ENCODE assay signal across 8 mouse cellular contexts in the genomic region with DNA sequence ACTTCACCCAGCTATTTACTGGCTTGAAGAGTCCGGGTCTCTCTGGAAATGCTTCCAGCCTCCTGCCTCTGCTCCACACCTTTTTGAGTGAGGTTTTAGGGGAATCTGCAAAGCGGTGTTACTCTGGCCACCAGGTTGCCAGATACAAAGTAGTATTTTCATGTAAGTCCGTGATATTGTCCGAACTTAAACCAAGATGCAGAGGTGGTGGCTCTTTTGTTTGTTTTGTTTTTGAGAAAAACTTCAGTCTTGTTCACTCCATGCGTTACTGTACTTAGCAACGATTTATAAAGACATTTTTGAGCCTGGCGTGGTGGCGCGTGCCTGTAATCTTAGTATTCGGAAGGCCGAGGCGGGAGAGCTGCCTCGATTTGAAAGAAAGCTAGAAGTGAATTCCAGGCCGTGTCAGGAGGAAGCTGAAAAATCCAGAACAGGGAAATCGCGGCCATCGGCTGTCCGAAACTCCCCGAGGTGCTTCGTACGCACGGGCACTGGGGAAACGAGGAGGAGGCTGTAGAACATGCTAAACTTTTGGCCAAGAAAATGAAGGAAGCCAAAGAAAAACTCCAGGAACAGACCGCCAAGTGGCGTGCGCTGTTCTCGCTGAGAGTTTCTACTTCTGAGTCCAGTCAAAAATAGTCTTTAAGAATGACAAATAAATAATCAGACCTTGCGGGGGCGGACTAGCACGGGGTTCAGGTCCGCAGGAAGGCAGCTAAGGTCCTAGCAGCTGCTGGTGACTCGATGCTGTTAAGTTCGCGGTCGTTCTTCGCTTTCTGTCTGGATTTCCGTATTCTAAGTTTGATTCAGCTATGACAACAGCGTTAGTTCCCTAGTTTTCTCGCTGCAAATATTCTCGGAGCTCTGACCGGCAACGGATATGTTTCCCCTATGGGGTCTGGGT. TPM values are rescaled to one million over a fixed set of nuclear protein-coding genes. Genes with fewer than 3 reads are reported as not detected.
A peak's percentile ranks its signal among the peaks of the same experiment; 100 is the strongest.
DNase-seq lines count a peak whose midpoint lies in the region; ATAC-seq and TF ChIP-seq lines count a peak whose summit lies in the region.

No protein-coding gene starts in this region.

- no peaks in the 10 kb centered on the region for H3K9me3 ChIP-seq in ES-Bruce4 (replicated peaks; ENCODE audit: control insufficient read depth, insufficient read depth, low read length, poor library complexity, severe bottlenecking)
- no peaks in the 10 kb centered on the region for H3K9me3 ChIP-seq in embryonic facial prominence, embryonic 11.5 days (replicated peaks; ENCODE audit: control insufficient read depth, low read length)
- no peaks in the 10 kb centered on the region for H3K9me3 ChIP-seq in hindbrain, embryonic 10.5 days
- H3K9me3 ChIP-seq in liver, embryonic 12.5 days (replicated peaks), result no peaks in the 10 kb centered on the region
- no peaks in the 10 kb centered on the region for H3K9me3 ChIP-seq in midbrain, postnatal 0 days (ENCODE audit: low read length)

- TF ChIP-seq CTCF in ES-Bruce4 (IDR thresholded peaks at IDR 0.05; ENCODE audit: low read depth, low read length), result no peak
- 0 out of 2 replicates have a peak, but pooled peaks have one; percentile 1 for TF ChIP-seq CTCF in midbrain, postnatal 0 days (IDR thresholded peaks at IDR 0.05)

- no peak for TF ChIP-seq EP300 in ES-Bruce4 (IDR thresholded peaks at IDR 0.05; ENCODE audit: insufficient read depth, low read depth, low read length)

- H3K4me3 ChIP-seq in ES-Bruce4 (ENCODE audit: low read depth, low read length), result peak overlapping the region; percentile 88
- H3K4me3 ChIP-seq in embryonic facial prominence, embryonic 11.5 days (ENCODE audit: low read depth, low read length), result peak overlapping the region; percentile 34
- peak overlapping the region; percentile 59 for H3K4me3 ChIP-seq in hindbrain, embryonic 10.5 days
- H3K4me3 ChIP-seq in liver, embryonic 12.5 days, result peak overlapping the region; percentile 69
- H3K4me3 ChIP-seq in midbrain, postnatal 0 days (ENCODE audit: low read depth, low read length), result peak overlapping the region; percentile 32

- no peaks in the 10 kb centered on the region for H3K36me3 ChIP-seq in ES-Bruce4 (ENCODE audit: control insufficient read depth, insufficient read depth, low read length, poor library complexity, severe bottlenecking)
- no peaks in the 10 kb centered on the region for H3K36me3 ChIP-seq in embryonic facial prominence, embryonic 11.5 days (replicated peaks; ENCODE audit: control insufficient read depth, insufficient read depth, low read depth, low read length)
- no peaks in the 10 kb centered on the region for H3K36me3 ChIP-seq in hindbrain, embryonic 10.5 days
- H3K36me3 ChIP-seq in liver, embryonic 12.5 days, result no peaks in the 10 kb centered on the region
- H3K36me3 ChIP-seq in midbrain, postnatal 0 days (ENCODE audit: insufficient read depth, low read length), result no peaks in the 10 kb centered on the region

- peak overlapping the region; percentile 66 for H3K4me2 ChIP-seq in embryonic facial prominence, embryonic 11.5 days (ENCODE audit: low read depth, low read length)
- peak overlapping the region; percentile 93 for H3K4me2 ChIP-seq in liver, embryonic 12.5 days
- peak overlapping the region; percentile 43 for H3K4me2 ChIP-seq in midbrain, postnatal 0 days (ENCODE audit: low read depth, low read length, poor library complexity, severe bottlenecking)

- no peak for TF ChIP-seq POLR2A in ES-Bruce4 (IDR thresholded peaks at IDR 0.05; ENCODE audit: insufficient read depth, low read length)

- peak overlapping the region; percentile 74 for H3K9ac ChIP-seq in ES-Bruce4 (ENCODE audit: low read depth, poor library complexity, severe bottlenecking)
- peak overlapping the region; percentile 53 for H3K9ac ChIP-seq in embryonic facial prominence, embryonic 11.5 days (replicated peaks; ENCODE audit: low read length)
- H3K9ac ChIP-seq in liver, embryonic 12.5 days, result peak overlapping the region; percentile 78
- 0 out of 2 replicates have a peak overlapping the region, but pooled peaks have one; percentile 19 for H3K9ac ChIP-seq in midbrain, postnatal 0 days (replicated peaks; ENCODE audit: low read length, poor library complexity, severe bottlenecking)

- H3K27ac ChIP-seq in ES-Bruce4 (ENCODE audit: insufficient read depth, low read length), result peak overlapping the region; percentile 34; the same call in 1 of the 2 replicates
- no peak overlapping the region for H3K27ac ChIP-seq in embryonic facial prominence, embryonic 11.5 days (replicated peaks; ENCODE audit: low read depth, low read length)
- peak overlapping the region; percentile 62 for H3K27ac ChIP-seq in hindbrain, embryonic 10.5 days
- peak overlapping the region; percentile 85 for H3K27ac ChIP-seq in liver, embryonic 12.5 days
- H3K27ac ChIP-seq in midbrain, postnatal 0 days (ENCODE audit: low read depth, low read length), result no peak overlapping the region; the same call in 1 of the 2 replicates

- DNase-seq in cerebellum, adult 8-10 months, result no peak
- peak; percentile 14 for DNase-seq in embryonic facial prominence, embryonic 11.5 days (ENCODE audit: low spot score)
- DNase-seq in hindbrain, embryonic 10.5 days (ENCODE audit: low spot score), result no peak
- DNase-seq in midbrain, postnatal 0 days (ENCODE audit: low spot score), result peak; percentile 24
- DNase-seq in retina, postnatal 1 day, result no peak

- WGBS in embryonic facial prominence, embryonic 11.5 days, result 1% methylated on average over 42 of the region's 42 CpGs
- WGBS in hindbrain, embryonic 10.5 days, result 1% methylated on average over 42 of the region's 42 CpGs
- under 1% methylated on average over 42 of the region's 42 CpGs for WGBS in liver, embryonic 12.5 days (ENCODE audit: insufficient replicate concordance)
- 2% methylated on average over 42 of the region's 42 CpGs for WGBS in midbrain, postnatal 0 days

- H3K4me1 ChIP-seq in ES-Bruce4 (ENCODE audit: control insufficient read depth, insufficient read depth, low read length), result no peaks in the 10 kb centered on the region
- peaks cover 4% of the 10 kb centered on the region for H3K4me1 ChIP-seq in embryonic facial prominence, embryonic 11.5 days (ENCODE audit: control insufficient read depth, insufficient read depth, low read length)
- H3K4me1 ChIP-seq in hindbrain, embryonic 10.5 days (replicated peaks), result peaks cover 45% of the 10 kb centered on the region
- H3K4me1 ChIP-seq in liver, embryonic 12.5 days, result peaks cover 42% of the 10 kb centered on the region
- 0 out of 2 replicates have a peak, but pooled peaks cover 3% of the 10 kb centered on the region for H3K4me1 ChIP-seq in midbrain, postnatal 0 days (ENCODE audit: insufficient read depth, low read length)

- ATAC-seq in cerebellum, adult (ENCODE audit: insufficient number of reproducible peaks, low FRiP score, low TSS enrichment), result 0 out of 2 replicates have a peak, but pooled peaks have one; percentile 6
- no peak; the same call in 1 of the 2 replicates for ATAC-seq in embryonic facial prominence, embryonic 11.5 days (replicated peaks; ENCODE audit: insufficient number of reproducible peaks, low FRiP score, low TSS enrichment, low read depth)
- peak; percentile 62 for ATAC-seq in liver, embryonic 12.5 days
- no peak for ATAC-seq in midbrain, postnatal 0 days (ENCODE audit: low FRiP score)

- H3K27me3 ChIP-seq in ES-Bruce4 (ENCODE audit: control insufficient read depth, insufficient read depth, low read length, poor library complexity, severe bottlenecking), result no peaks in the 10 kb centered on the region
- H3K27me3 ChIP-seq in embryonic facial prominence, embryonic 11.5 days (ENCODE audit: control insufficient read depth, insufficient read depth, low read length), result 0 out of 2 replicates have a peak, but pooled peaks cover 2% of the 10 kb centered on the region
- peaks cover 31% of the 10 kb centered on the region for H3K27me3 ChIP-seq in hindbrain, embryonic 10.5 days (ENCODE audit: insufficient read depth, poor library complexity, severe bottlenecking)
- H3K27me3 ChIP-seq in liver, embryonic 12.5 days (replicated peaks), result no peaks in the 10 kb centered on the region
- H3K27me3 ChIP-seq in midbrain, postnatal 0 days (ENCODE audit: insufficient read depth, low read length), result peaks cover 20% of the 10 kb centered on the region; the same call in 1 of the 2 replicates

RNA-seq across cellular contexts. Expression of gene Mok, which starts 3.7 kb away (rescaled TPM):
- polyA plus RNA-seq in ES-Bruce4 (2011; ENCODE audit: insufficient read depth, insufficient read length, low read depth, missing spikeins), result 33.4 and 35.8 TPM in 2 replicates
- polyA plus RNA-seq in embryonic facial prominence, embryonic 11.5 days (2014; fragmentation: Nextera tagmentation; extraction: Ambion mirVana), result 7.1 and 7.8 TPM in 2 replicates
- 10.5 and 14.2 TPM in 2 replicates for polyA plus RNA-seq in hindbrain, embryonic 10.5 days (2016; fragmentation: Nextera tagmentation; extraction: Ambion mirVana)
- polyA plus RNA-seq in liver, embryonic 12.5 days (2016; fragmentation: Nextera tagmentation; extraction: Ambion mirVana), result 0.51 and 0.63 TPM in 2 replicates
- total RNA-seq in midbrain, postnatal 0 days (2014; rRNA removed), result 10.7 and 23.7 TPM in 2 replicates
- polyA plus RNA-seq in midbrain, postnatal 0 days (2015; fragmentation: Nextera tagmentation; extraction: Ambion mirVana), result 17.0 and 18.9 TPM in 2 replicates

RNA-seq across cellular contexts. Expression of gene Zfp839, which starts 5.6 kb away (rescaled TPM):
- 11.2 and 12.6 TPM in 2 replicates for polyA plus RNA-seq in ES-Bruce4 (2011; ENCODE audit: insufficient read depth, insufficient read length, low read depth, missing spikeins)
- 2.2 and 3.3 TPM in 2 replicates for polyA plus RNA-seq in embryonic facial prominence, embryonic 11.5 days (2014; fragmentation: Nextera tagmentation; extraction: Ambion mirVana)
- 4.2 and 5.1 TPM in 2 replicates for polyA plus RNA-seq in hindbrain, embryonic 10.5 days (2016; fragmentation: Nextera tagmentation; extraction: Ambion mirVana)
- polyA plus RNA-seq in liver, embryonic 12.5 days (2016; fragmentation: Nextera tagmentation; extraction: Ambion mirVana), result 3.2 and 4.0 TPM in 2 replicates
- 4.5 and 5.4 TPM in 2 replicates for total RNA-seq in midbrain, postnatal 0 days (2014; rRNA removed)
- 1.7 and 1.9 TPM in 2 replicates for polyA plus RNA-seq in midbrain, postnatal 0 days (2015; fragmentation: Nextera tagmentation; extraction: Ambion mirVana)

RNA-seq across cellular contexts. Expression of gene Cinp, which starts 44.5 kb away (rescaled TPM):
- polyA plus RNA-seq in ES-Bruce4 (2011; ENCODE audit: insufficient read depth, insufficient read length, low read depth, missing spikeins), result 76.3 and 77.6 TPM in 2 replicates
- 82.3 and 92.2 TPM in 2 replicates for polyA plus RNA-seq in embryonic facial prominence, embryonic 11.5 days (2014; fragmentation: Nextera tagmentation; extraction: Ambion mirVana)
- polyA plus RNA-seq in hindbrain, embryonic 10.5 days (2016; fragmentation: Nextera tagmentation; extraction: Ambion mirVana), result 82.0 and 92.8 TPM in 2 replicates
- 99.0 and 103 TPM in 2 replicates for polyA plus RNA-seq in liver, embryonic 12.5 days (2016; fragmentation: Nextera tagmentation; extraction: Ambion mirVana)
- total RNA-seq in midbrain, postnatal 0 days (2014; rRNA removed), result 105 and 153 TPM in 2 replicates
- polyA plus RNA-seq in midbrain, postnatal 0 days (2015; fragmentation: Nextera tagmentation; extraction: Ambion mirVana), result 91.3 and 99.0 TPM in 2 replicates

RNA-seq across cellular contexts. Expression of gene Tecpr2, which starts 44.6 kb away (rescaled TPM):
- 7.1 and 7.3 TPM in 2 replicates for polyA plus RNA-seq in ES-Bruce4 (2011; ENCODE audit: insufficient read depth, insufficient read length, low read depth, missing spikeins)
- 2.5 and 3.9 TPM in 2 replicates for polyA plus RNA-seq in embryonic facial prominence, embryonic 11.5 days (2014; fragmentation: Nextera tagmentation; extraction: Ambion mirVana)
- polyA plus RNA-seq in hindbrain, embryonic 10.5 days (2016; fragmentation: Nextera tagmentation; extraction: Ambion mirVana), result 6.5 and 7.0 TPM in 2 replicates
- polyA plus RNA-seq in liver, embryonic 12.5 days (2016; fragmentation: Nextera tagmentation; extraction: Ambion mirVana), result 3.4 and 3.6 TPM in 2 replicates
- total RNA-seq in midbrain, postnatal 0 days (2014; rRNA removed), result 22.9 and 23.6 TPM in 2 replicates
- 4.8 and 4.9 TPM in 2 replicates for polyA plus RNA-seq in midbrain, postnatal 0 days (2015; fragmentation: Nextera tagmentation; extraction: Ambion mirVana)

Comparison
In these comparisons a context has a peak if more than half of its experiments do, and no peak if none do; other contexts are left out.
1. ATAC-seq: peak in cerebellum, adult (single experiment) and liver, embryonic 12.5 days (single experiment); none in embryonic facial prominence, embryonic 11.5 days (single experiment) and midbrain, postnatal 0 days (single experiment).
2. DNase-seq: peak in embryonic facial prominence, embryonic 11.5 days (single experiment) and midbrain, postnatal 0 days (single experiment); none in cerebellum, adult 8-10 months (single experiment), hindbrain, embryonic 10.5 days (single experiment) and retina, postnatal 1 day (single experiment).
3. H3K27ac ChIP-seq: peak in ES-Bruce4 (single experiment), hindbrain, embryonic 10.5 days (single experiment) and liver, embryonic 12.5 days (single experiment); none in embryonic facial prominence, embryonic 11.5 days (single experiment) and midbrain, postnatal 0 days (single experiment).
4. H3K4me3 ChIP-seq: peak in every context shown above with its lines; median percentile 88 in ES-Bruce4; 69 in liver, embryonic 12.5 days; 59 in hindbrain, embryonic 10.5 days; 34 in embryonic facial prominence, embryonic 11.5 days; 32 in midbrain, postnatal 0 days.
5. H3K9ac ChIP-seq: peak in every context shown above with its lines; median percentile 78 in liver, embryonic 12.5 days; 74 in ES-Bruce4; 53 in embryonic facial prominence, embryonic 11.5 days; 19 in midbrain, postnatal 0 days.
6. H3K4me2 ChIP-seq: peak in every context shown above with its lines; median percentile 93 in liver, embryonic 12.5 days; 66 in embryonic facial prominence, embryonic 11.5 days; 43 in midbrain, postnatal 0 days.